Mouse (Mus musculus) stomach, postnatal 0 days (tissue): ENCODE measurements around the gene Tmem45a2.

Experiments used
- CTCF ChIP-seq: IDR thresholded peaks from 2 replicates; pipeline ENCODE4 v1.5.1; 2016; ENCODE audit warnings: antibody characterized with exemption, low read depth, mild to moderate bottlenecking, moderate library complexity
- EP300 ChIP-seq: optimal IDR thresholded peaks from 2 replicates; pipeline ENCODE3; 2016; ENCODE audit warnings: antibody characterized with exemption

DNA sequence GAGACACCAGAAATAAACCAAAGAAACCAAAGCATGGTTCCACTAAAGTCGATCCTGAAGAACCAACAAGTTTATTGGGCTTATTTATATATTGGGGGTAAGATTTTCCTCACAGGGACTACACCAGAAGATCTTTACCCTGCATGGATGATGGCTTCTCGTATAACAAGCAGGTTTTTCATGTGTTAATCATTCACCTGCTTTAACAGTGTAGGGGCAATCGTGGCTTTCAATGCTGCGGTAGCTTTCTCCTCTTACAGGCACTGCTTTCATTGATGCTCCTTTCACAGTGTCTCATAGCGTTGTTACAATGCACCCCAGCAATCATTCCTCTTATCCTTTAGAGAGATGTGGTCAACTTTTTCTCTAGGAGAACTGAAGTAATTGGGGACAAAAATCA is 32.6 kb downstream of the Tmem45a2 start:
- TF ChIP-seq CTCF, result no peak
- TF ChIP-seq EP300, result no peak
